Mouse (Mus musculus): ENCODE results near the gene Rps6ka3.

DNA sequence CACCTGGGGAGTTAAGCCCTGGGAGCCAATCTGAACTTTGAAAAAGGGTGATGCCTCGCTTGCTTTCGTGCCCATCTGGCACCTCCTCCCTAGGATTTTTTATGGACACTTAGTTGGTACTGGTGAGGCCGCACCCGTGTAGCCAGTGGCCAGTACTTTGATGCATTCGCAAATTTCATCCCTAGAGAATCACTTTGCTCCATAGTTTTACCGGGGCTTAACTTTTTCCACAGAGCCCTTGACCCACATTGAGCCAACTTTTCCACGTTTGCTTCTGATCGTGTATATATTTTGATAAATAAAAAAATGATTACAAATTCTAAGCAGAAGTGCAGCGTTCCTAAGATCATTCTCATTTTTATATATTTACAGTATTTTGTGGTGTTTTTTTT is 162.6 kb downstream of the Rps6ka3 start:
- TF ChIP-seq POLR2A (IDR thresholded peaks at IDR 0.05; ENCODE audit: low read depth, low read length) (no peak), CTCF (IDR thresholded peaks at IDR 0.05; ENCODE audit: extremely low read depth, insufficient read depth, insufficient read length, insufficient replicate concordance) (no peak)
